In genomic region chr8:124827387-124827786, GRCm38 (mm10) we compare ENCODE assay signal across 8 mouse cellular contexts. TPM values are rescaled to one million over a fixed set of nuclear protein-coding genes. Genes with fewer than 3 reads are reported as not detected.
DNase-seq lines count a peak whose midpoint lies in the region; ATAC-seq and TF ChIP-seq lines count a peak whose summit lies in the region.

No protein-coding gene starts in this region.

- TF ChIP-seq EP300 in stomach, postnatal 0 days (optimal IDR thresholded peaks at IDR 0.05): no peak

- no peak for ATAC-seq in liver, embryonic 11.5 days (replicated peaks; ENCODE audit: low FRiP score)
- ATAC-seq in stomach, postnatal 0 days (ENCODE audit: low FRiP score, low TSS enrichment): peak; percentile 36; the same call in 1 of the 2 replicates

- DNase-seq in liver (peak; percentile 44), R1 (ENCODE audit: low read depth, low spot score) (peak; percentile 76)
- DNase-seq in liver, embryonic 11.5 days (ENCODE audit: low spot score): no peak
- DNase-seq in cerebellum, postnatal 36 days: peak; percentile 72 to 79
- DNase-seq in heart, postnatal 36 days: peak; percentile 60 to 68
- DNase-seq in layer of hippocampus, postnatal 10 days (ENCODE audit: low spot score in 2 of 2): peak; percentile 68 to 74
- peak; percentile 60 for DNase-seq in stomach, postnatal 0 days (ENCODE audit: low spot score)

- H3K27me3 ChIP-seq in liver, embryonic 11.5 days (replicated peaks; ENCODE audit: control insufficient read depth, insufficient read depth, low read length): peaks cover 2% of the 10 kb centered on the region; the same call in 1 of the 2 replicates
- peaks cover 75% of the 10 kb centered on the region for H3K27me3 ChIP-seq in megakaryocyte, embryonic 14.5 days (replicated peaks)
- H3K27me3 ChIP-seq in stomach, postnatal 0 days (ENCODE audit: control insufficient read depth, insufficient read depth, low read length): no peaks in the 10 kb centered on the region

- no peaks in the 10 kb centered on the region for H3K9me3 ChIP-seq in liver, embryonic 11.5 days (ENCODE audit: control insufficient read depth, low read length)
- peaks cover 13% of the 10 kb centered on the region for H3K9me3 ChIP-seq in megakaryocyte, embryonic 14.5 days
- no peaks in the 10 kb centered on the region for H3K9me3 ChIP-seq in stomach, postnatal 0 days (ENCODE audit: control insufficient read depth, low read length)

- no peak overlapping the region for H3K9ac ChIP-seq in liver, embryonic 11.5 days (ENCODE audit: low read depth, low read length)
- no peak overlapping the region for H3K9ac ChIP-seq in stomach, postnatal 0 days (ENCODE audit: low read length)

- no peaks in the 10 kb centered on the region for H3K36me3 ChIP-seq in liver, embryonic 11.5 days (ENCODE audit: control insufficient read depth, insufficient read depth, low read length)
- H3K36me3 ChIP-seq in megakaryocyte, embryonic 14.5 days (replicated peaks; ENCODE audit: low read length): no peaks in the 10 kb centered on the region
- H3K36me3 ChIP-seq in stomach, postnatal 0 days (ENCODE audit: control insufficient read depth, insufficient read depth, low read length): no peaks in the 10 kb centered on the region

- TF ChIP-seq CTCF in stomach, postnatal 0 days (IDR thresholded peaks at IDR 0.05; ENCODE audit: low read depth): peak; percentile 88

- H3K4me3 ChIP-seq in liver, embryonic 11.5 days (ENCODE audit: low read depth, low read length): no peak overlapping the region
- peak overlapping the region; percentile 72 for H3K4me3 ChIP-seq in megakaryocyte, embryonic 14.5 days (replicated peaks)
- H3K4me3 ChIP-seq in stomach, postnatal 0 days (ENCODE audit: low read depth, low read length): no peak overlapping the region

- intact Hi-C loops in heart, postnatal 36 days (cut with DNase I): loop anchor here (1.0 kb wide), 1 partner anchor 88 kb away; no protein-coding TSS in a partner anchor

- H3K4me2 ChIP-seq in liver, embryonic 11.5 days: no peak overlapping the region
- no peak overlapping the region for H3K4me2 ChIP-seq in stomach, postnatal 0 days (replicated peaks; ENCODE audit: low read depth)

- no peak overlapping the region for H3K27ac ChIP-seq in liver, embryonic 11.5 days (ENCODE audit: low read depth, low read length)
- H3K27ac ChIP-seq in stomach, postnatal 0 days (replicated peaks): no peak overlapping the region

- no peaks in the 10 kb centered on the region for H3K4me1 ChIP-seq in liver, embryonic 11.5 days (replicated peaks; ENCODE audit: control insufficient read depth, insufficient read depth, low read length)
- peaks cover 35% of the 10 kb centered on the region for H3K4me1 ChIP-seq in megakaryocyte, embryonic 14.5 days
- H3K4me1 ChIP-seq in stomach, postnatal 0 days (replicated peaks; ENCODE audit: control insufficient read depth, insufficient read depth): no peaks in the 10 kb centered on the region

- 4% methylated on average over 5 of the region's 5 CpGs for WGBS in liver, embryonic 11.5 days
- WGBS in stomach, postnatal 0 days: 2% methylated on average over 5 of the region's 5 CpGs

RNA-seq across cellular contexts. Expression of gene Trim67, which starts 34.5 kb away (rescaled TPM):
- 0.05 TPM in 1 of 2 replicates, not detected in the other for polyA plus RNA-seq in liver, embryonic 11.5 days (2014; fragmentation: Nextera tagmentation; extraction: Ambion mirVana)
- total RNA-seq in heart, postnatal 36 days (2021): under 1 TPM; 0.36 to 0.68 TPM
- 10 to 100 TPM; 49.8 to 53.1 TPM for total RNA-seq in layer of hippocampus, postnatal 10 days (2021)
- polyA plus RNA-seq in megakaryocyte, embryonic 14.5 days (2012; ENCODE audit: insufficient read depth, low replicate concordance): 0.09 TPM in 1 of 2 replicates, not detected in the other
- polyA plus RNA-seq in stomach, postnatal 0 days (2015; fragmentation: Nextera tagmentation; extraction: Ambion mirVana): 0.23 and 0.33 TPM in 2 replicates

RNA-seq across cellular contexts. Expression of gene Gnpat, which starts 35.4 kb away (rescaled TPM):
- polyA plus RNA-seq in liver, embryonic 11.5 days (2014; fragmentation: Nextera tagmentation; extraction: Ambion mirVana): 107 and 109 TPM in 2 replicates
- total RNA-seq in heart, postnatal 36 days (2021): 100 to 1,000 TPM; 174 to 194 TPM
- total RNA-seq in layer of hippocampus, postnatal 10 days (2021): 10 to 100 TPM; 57.8 to 62.8 TPM
- 41.4 and 55.3 TPM in 2 replicates for polyA plus RNA-seq in megakaryocyte, embryonic 14.5 days (2012; ENCODE audit: insufficient read depth, low replicate concordance)
- 41.1 and 41.4 TPM in 2 replicates for polyA plus RNA-seq in stomach, postnatal 0 days (2015; fragmentation: Nextera tagmentation; extraction: Ambion mirVana)

RNA-seq across cellular contexts. Expression of gene 2810004N23Rik, which starts 35.5 kb away (rescaled TPM):
- polyA plus RNA-seq in liver, embryonic 11.5 days (2014; fragmentation: Nextera tagmentation; extraction: Ambion mirVana): 65.7 and 71.5 TPM in 2 replicates
- 10 to 100 TPM; 44.8 to 47.4 TPM for total RNA-seq in heart, postnatal 36 days (2021)
- 10 to 100 TPM; 21.5 to 22.0 TPM for total RNA-seq in layer of hippocampus, postnatal 10 days (2021)
- 8.3 and 25.4 TPM in 2 replicates for polyA plus RNA-seq in megakaryocyte, embryonic 14.5 days (2012; ENCODE audit: insufficient read depth, low replicate concordance)
- 20.2 and 21.3 TPM in 2 replicates for polyA plus RNA-seq in stomach, postnatal 0 days (2015; fragmentation: Nextera tagmentation; extraction: Ambion mirVana)
